Mouse (Mus musculus): Measurements from ENCODE around the gene Mak. TPM values are rescaled to one million over a fixed set of nuclear protein-coding genes. Genes with fewer than 3 reads are reported as not detected.

Gene Mak
- total RNA-seq, 1 experiment, result 0.54 TPM

- no peak overlapping the region for H3K9ac ChIP-seq (ENCODE audit: insufficient read depth, low read depth, low read length, poor library complexity, severe bottlenecking)
- no peak overlapping the region for H3K4me3 ChIP-seq (ENCODE audit: insufficient read depth in 1 of 2, low read depth in 1 of 2, low read length in 2 of 2, poor library complexity in 1 of 2, severe bottlenecking in 1 of 2)
- in situ Hi-C loops (cut with MboI; ENCODE audit: low sequenced_read_pairs in 2 of 2, unreplicated experiment in 2 of 2), result no loop called here
- peaks cover 5 to 13% of the 10 kb centered on the region in 2 experiments for H3K4me1 ChIP-seq (ENCODE audit: control insufficient read depth in 2 of 2, insufficient read depth in 2 of 2, low read length in 2 of 2, poor library complexity in 1 of 2)
- TF ChIP-seq CHD2 (IDR thresholded peaks at IDR 0.05; ENCODE audit: low read depth, low read length) (no peak), HCFC1 (IDR thresholded peaks at IDR 0.05; ENCODE audit: borderline replicate concordance, insufficient read depth, low read length) (no peak), ZC3H11A (IDR thresholded peaks at IDR 0.05; ENCODE audit: borderline replicate concordance, low read depth, low read length) (no peak)
- no peak for DNase-seq (ENCODE audit: low read depth, low spot score)
- H3K9me3 ChIP-seq (ENCODE audit: control insufficient read depth, insufficient read depth, low read depth, low read length), result no peaks in the 10 kb centered on the region
- H3K27ac ChIP-seq (ENCODE audit: insufficient read depth, low read depth, low read length, poor library complexity, severe bottlenecking), result no peak overlapping the region
- H3K36me3 ChIP-seq (ENCODE audit: control insufficient read depth, insufficient read depth, low read length, poor library complexity, severe bottlenecking), result peaks cover 21% of the 10 kb centered on the region
Measured at GRCm38 (mm10) chr13:41017832-41018231, 61.7 kb downstream of the Mak start.

DNA sequence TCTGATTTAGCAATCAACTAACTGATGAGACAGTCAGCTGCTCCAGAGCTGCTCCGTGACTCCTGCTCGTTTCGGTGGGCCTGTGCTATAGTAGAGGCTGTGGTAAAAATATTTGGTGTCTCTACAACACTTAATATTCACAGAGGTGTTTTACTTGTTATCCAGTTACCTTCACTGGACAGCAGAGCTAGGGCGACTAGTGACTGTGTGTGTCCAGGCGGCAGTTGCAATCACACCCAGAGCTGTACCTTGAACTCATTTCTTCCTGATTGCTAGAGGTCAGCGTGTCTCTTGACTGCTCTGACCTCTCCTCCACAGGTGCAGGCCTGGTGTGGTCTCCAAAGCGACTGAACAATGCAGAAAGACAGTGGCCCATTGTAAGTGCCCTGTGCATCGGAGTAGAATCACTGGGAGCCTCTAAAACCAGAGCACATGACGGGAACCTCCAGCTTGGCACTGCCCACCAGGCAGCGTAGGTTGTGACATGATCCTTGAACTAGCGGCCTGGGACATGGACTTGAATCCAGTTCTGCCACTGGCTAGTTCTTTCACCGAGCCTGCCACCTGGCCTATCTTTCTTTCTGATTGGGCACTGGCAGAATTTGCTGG is 62.6 kb downstream of the Mak start:
- Histone ChIP-seq H3K9ac (ENCODE audit: insufficient read depth, low read depth, low read length, poor library complexity, severe bottlenecking) (peak overlapping the region; percentile 90), H3K36me3 (ENCODE audit: control insufficient read depth, insufficient read depth, low read length, poor library complexity, severe bottlenecking) (peaks cover 22% of the 10 kb centered on the region), H3K4me1 (ENCODE audit: control insufficient read depth in 2 of 2, insufficient read depth in 2 of 2, low read length in 2 of 2, poor library complexity in 1 of 2) (peaks cover 3 to 11% of the 10 kb centered on the region in 2 experiments), H3K4me3 (ENCODE audit: insufficient read depth in 1 of 2, low read depth in 1 of 2, low read length in 2 of 2, poor library complexity in 1 of 2, severe bottlenecking in 1 of 2) (peak overlapping the region; percentile 72 to 81), H3K27ac (ENCODE audit: insufficient read depth, low read depth, low read length, poor library complexity, severe bottlenecking) (no peak overlapping the region), H3K9me3 (ENCODE audit: control insufficient read depth, insufficient read depth, low read depth, low read length) (no peaks in the 10 kb centered on the region)
- in situ Hi-C loops (cut with MboI; ENCODE audit: low sequenced_read_pairs in 2 of 2, unreplicated experiment in 2 of 2), result no loop called here
- no peak for DNase-seq (ENCODE audit: low read depth, low spot score)
- TF ChIP-seq ZNF384 (IDR thresholded peaks at IDR 0.05; ENCODE audit: low read depth, low read length), result no peak
- no peak for TF ChIP-seq ZC3H11A (IDR thresholded peaks at IDR 0.05; ENCODE audit: borderline replicate concordance, low read depth, low read length)
- no peak for TF ChIP-seq HCFC1 (IDR thresholded peaks at IDR 0.05; ENCODE audit: borderline replicate concordance, insufficient read depth, low read length)
- no peak for TF ChIP-seq CHD2 (IDR thresholded peaks at IDR 0.05; ENCODE audit: low read depth, low read length)
- no peak for TF ChIP-seq MAFK (IDR thresholded peaks at IDR 0.05; ENCODE audit: insufficient read depth, low read depth, low read length)

DNA sequence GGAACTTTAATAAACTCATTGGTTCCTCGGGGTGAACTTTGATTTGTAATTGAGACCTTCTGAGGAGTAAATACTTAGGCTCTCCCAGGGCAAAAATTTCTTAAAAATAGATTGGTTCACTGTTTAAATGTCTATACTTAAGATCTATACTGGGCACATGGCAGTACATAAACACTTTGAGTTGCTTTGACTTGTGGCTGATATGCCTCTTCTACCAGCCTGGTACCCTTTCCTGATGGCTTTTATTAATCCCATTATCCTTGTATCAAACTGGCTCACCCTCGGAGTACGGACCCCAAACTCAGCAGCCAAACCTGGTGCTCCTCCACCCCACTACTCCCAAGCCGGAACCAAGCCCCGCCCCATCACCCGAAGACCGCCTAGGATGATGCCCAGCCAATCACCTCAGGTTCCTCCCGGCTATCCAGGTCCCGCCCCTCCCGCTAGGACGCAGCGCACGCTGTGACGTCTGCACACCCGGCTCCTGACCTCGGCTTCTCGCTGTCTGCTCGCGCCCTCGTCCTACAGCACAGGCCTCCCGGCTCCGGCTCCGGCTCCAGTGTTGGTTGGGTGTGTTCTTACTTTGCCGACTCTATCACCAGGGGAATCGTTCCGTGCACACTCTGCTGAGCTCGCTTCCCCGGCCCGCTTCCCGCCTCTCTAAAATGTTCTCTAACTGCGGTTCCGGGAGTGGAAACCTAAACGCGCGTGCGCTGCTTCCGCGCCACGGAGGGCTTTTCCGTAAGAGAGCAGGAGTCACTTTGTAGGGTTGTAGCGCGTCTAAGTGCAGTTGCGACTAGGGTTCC is 63.5 kb downstream of the Mak start, which contains the start of gene Tmem14c:
Gene Tmem14c, plus strand, starts transcription at position 464 of the 806 bp plus-strand sequence.
- Histone ChIP-seq H3K27ac (ENCODE audit: insufficient read depth, low read depth, low read length, poor library complexity, severe bottlenecking) (no peak within 1 kb of the TSS), H3K36me3 (ENCODE audit: control insufficient read depth, insufficient read depth, low read length, poor library complexity, severe bottlenecking) (peaks cover 25% of the 10 kb centered on the region), H3K4me3 (ENCODE audit: insufficient read depth in 1 of 2, low read depth in 1 of 2, low read length in 2 of 2, poor library complexity in 1 of 2, severe bottlenecking in 1 of 2) (peak within 1 kb of the TSS; percentile 72 to 81), H3K9ac (ENCODE audit: insufficient read depth, low read depth, low read length, poor library complexity, severe bottlenecking) (peak within 1 kb of the TSS; percentile 90), H3K9me3 (ENCODE audit: control insufficient read depth, insufficient read depth, low read depth, low read length) (no peaks in the 10 kb centered on the region), H3K4me1 (ENCODE audit: control insufficient read depth in 2 of 2, insufficient read depth in 2 of 2, low read length in 2 of 2, poor library complexity in 1 of 2) (peaks cover 3 to 9% of the 10 kb centered on the region in 2 experiments; a peak in 3 of 4 replicates)
- peak; percentile 90 for DNase-seq (ENCODE audit: low read depth, low spot score)
- TF ChIP-seq HCFC1 (IDR thresholded peaks at IDR 0.05; ENCODE audit: borderline replicate concordance, insufficient read depth, low read length) (peak; percentile 45; the same call in 1 of the 2 replicates), CHD2 (IDR thresholded peaks at IDR 0.05; ENCODE audit: low read depth, low read length) (no peak)
- in situ Hi-C loops (cut with MboI; ENCODE audit: low sequenced_read_pairs in 2 of 2, unreplicated experiment in 2 of 2), result no loop called here

DNA sequence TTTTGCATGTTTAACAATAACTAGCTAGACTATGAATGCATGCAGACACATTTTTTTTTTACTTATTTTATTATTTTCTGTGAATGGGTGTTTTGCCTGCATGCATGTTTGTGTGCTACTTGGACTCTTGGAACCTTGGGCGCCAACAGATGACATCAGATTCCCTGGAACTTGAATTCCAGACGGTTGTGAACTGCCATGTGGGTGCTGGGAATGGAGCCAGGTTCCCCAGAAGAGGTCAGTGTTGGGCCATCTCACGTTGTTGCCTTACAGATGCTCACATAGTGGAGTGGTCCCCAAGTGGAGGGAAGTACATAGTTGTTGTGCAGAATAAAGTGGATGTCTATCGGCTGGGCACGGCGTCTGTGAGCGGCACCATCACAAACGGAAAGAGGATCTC is 70.6 kb downstream of the Mak start:
- TF ChIP-seq ZNF384 (IDR thresholded peaks at IDR 0.05; ENCODE audit: low read depth, low read length), result no peak
- TF ChIP-seq MAFK (IDR thresholded peaks at IDR 0.05; ENCODE audit: insufficient read depth, low read depth, low read length), result no peak
- TF ChIP-seq HCFC1 (IDR thresholded peaks at IDR 0.05; ENCODE audit: borderline replicate concordance, insufficient read depth, low read length), result no peak
- no peak for TF ChIP-seq CHD2 (IDR thresholded peaks at IDR 0.05; ENCODE audit: low read depth, low read length)
- no peak for TF ChIP-seq ZC3H11A (IDR thresholded peaks at IDR 0.05; ENCODE audit: borderline replicate concordance, low read depth, low read length)
- peaks cover 48% of the 10 kb centered on the region for H3K36me3 ChIP-seq (ENCODE audit: control insufficient read depth, insufficient read depth, low read length, poor library complexity, severe bottlenecking)
- in situ Hi-C loops (cut with MboI; ENCODE audit: low sequenced_read_pairs in 2 of 2, unreplicated experiment in 2 of 2), result no loop called here
- H3K27ac ChIP-seq (ENCODE audit: insufficient read depth, low read depth, low read length, poor library complexity, severe bottlenecking), result no peak overlapping the region
- no peak for DNase-seq (ENCODE audit: low read depth, low spot score)
- H3K9me3 ChIP-seq (ENCODE audit: control insufficient read depth, insufficient read depth, low read depth, low read length), result no peaks in the 10 kb centered on the region
- no peak overlapping the region for H3K4me3 ChIP-seq (ENCODE audit: insufficient read depth in 1 of 2, low read depth in 1 of 2, low read length in 2 of 2, poor library complexity in 1 of 2, severe bottlenecking in 1 of 2)
- no peak overlapping the region for H3K9ac ChIP-seq (ENCODE audit: insufficient read depth, low read depth, low read length, poor library complexity, severe bottlenecking)
- no peaks in the 10 kb centered on the region for H3K4me1 ChIP-seq (ENCODE audit: control insufficient read depth in 2 of 2, insufficient read depth in 2 of 2, low read length in 2 of 2, poor library complexity in 1 of 2)

Data from ES-E14 (cell line).